Mouse (Mus musculus) embryonic facial prominence, embryonic 12.5 days (tissue): ENCODE data around the gene Zfp239. TPM values are rescaled to one million over a fixed set of nuclear protein-coding genes. Genes with fewer than 3 reads are reported as not detected.
A peak's percentile ranks its signal among the peaks of the same experiment; 100 is the strongest.
"Not testable (repeated sequence)": the region's sequence is repeated elsewhere in the genome, so short reads cannot be mapped to it uniquely, and the experiment has no call there.

Experiments used
- ATAC-seq: fragments of 200-750 bp; cut with Nextera tagmentation; 2 replicates; pipeline ENCODE4 v1.8.0; 2017; ENCODE audit not compliant: insufficient number of reproducible peaks, insufficient read depth, low FRiP score, low TSS enrichment
- H3K27ac ChIP-seq: fragments of 300-500 bp; sonication (generic); 2 replicates; pipeline ENCODE4 v1.5.1; 2016; ENCODE audit warnings: mild to moderate bottlenecking
- H3K27me3 ChIP-seq: fragments of 300-500 bp; sonication (generic); 2 replicates; pipeline ENCODE4 v1.6.1; 2016; ENCODE audit warnings: mild to moderate bottlenecking, moderate library complexity
- H3K36me3 ChIP-seq: fragments of 300-500 bp; sonication (generic); 2 replicates; pipeline ENCODE4 v1.6.1; 2016; ENCODE audit warnings: mild to moderate bottlenecking
- H3K4me1 ChIP-seq: fragments of 300-500 bp; sonication (generic); 2 replicates; pipeline ENCODE4 v1.6.1; 2016
- H3K4me2 ChIP-seq: fragments of 300-500 bp; sonication (generic); replicated peaks from 2 replicates; pipeline ENCODE4 v1.6.1; 2016; ENCODE audit warnings: mild to moderate bottlenecking, moderate library complexity
- H3K4me3 ChIP-seq: fragments of 300-500 bp; sonication (generic); 2 replicates; pipeline ENCODE4 v1.5.1; 2016; ENCODE audit warnings: mild to moderate bottlenecking
- H3K9ac ChIP-seq: fragments of 300-500 bp; sonication (generic); 2 replicates; pipeline ENCODE4 v1.6.1; 2016; ENCODE audit warnings: mild to moderate bottlenecking, moderate library complexity
- H3K9me3 ChIP-seq: fragments of 300-500 bp; sonication (generic); 2 replicates; pipeline ENCODE4 v1.6.1; 2016; ENCODE audit warnings: mild to moderate bottlenecking, moderate library complexity
- WGBS: fragments of 180-500 bp; shearing (Covaris S2); methylation state at CpG from one replicate; pipeline ENCODE4 v1.1.7; 2016; 5-methylcytosine and 5-hydroxymethylcytosine counted together
- polyA plus RNA-seq: library from polyadenylated mRNA; unstranded; fragments of >200 nt; fragmentation: Nextera tagmentation; extraction: Ambion mirVana; gene quantifications from 2 replicates; pipeline ENCODE4 v1.2.1, GENCODE M21; 2016

Zfp239 gene
- polyA plus RNA-seq, 1 experiment from 2014 or later, result 19.2 TPM

GRCm38 (mm10) chr6:117851747-117852146 is 10.2 kb upstream of the Zfp239 start:
- 65% methylated on average over 2 of the region's 2 CpGs for WGBS
- H3K27ac ChIP-seq, result no peak overlapping the region
- H3K9me3 ChIP-seq, result no peaks in the 10 kb centered on the region
- no peak overlapping the region for H3K4me2 ChIP-seq
- H3K27me3 ChIP-seq, result no peaks in the 10 kb centered on the region
- no peak for ATAC-seq
- H3K9ac ChIP-seq, result no peak overlapping the region
- no peak overlapping the region for H3K4me3 ChIP-seq
- H3K4me1 ChIP-seq, result no peaks in the 10 kb centered on the region
- H3K36me3 ChIP-seq, result peaks cover 29% of the 10 kb centered on the region

- WGBS, result 90% methylated on average over 1 of the region's 1 CpGs
- H3K4me2 ChIP-seq, result no peak overlapping the region
- H3K27ac ChIP-seq, result no peak overlapping the region
- peaks cover 4% of the 10 kb centered on the region; the same call in 1 of the 2 replicates for H3K36me3 ChIP-seq
- no peak overlapping the region for H3K4me3 ChIP-seq
- H3K27me3 ChIP-seq, result no peaks in the 10 kb centered on the region
- H3K4me1 ChIP-seq, result no peaks in the 10 kb centered on the region
- no peak for ATAC-seq
- no peaks in the 10 kb centered on the region for H3K9me3 ChIP-seq
- H3K9ac ChIP-seq, result no peak overlapping the region
Measured at GRCm38 (mm10) chr6:117857990-117858389, 3.9 kb upstream of the Zfp239 start.

- H3K4me2 ChIP-seq, result peak overlapping the region; percentile 67
- ATAC-seq, result no peak
- no peaks in the 10 kb centered on the region for H3K36me3 ChIP-seq
- H3K4me1 ChIP-seq, result no peaks in the 10 kb centered on the region
- no peaks in the 10 kb centered on the region for H3K9me3 ChIP-seq
- H3K9ac ChIP-seq, result no peak overlapping the region
- H3K27ac ChIP-seq, result no peak overlapping the region
- H3K27me3 ChIP-seq, result no peaks in the 10 kb centered on the region
- H3K4me3 ChIP-seq, result no peak overlapping the region
- WGBS, result 74% methylated on average over 8 of the region's 8 CpGs
Measured at GRCm38 (mm10) chr6:117862465-117862864, 565 bp downstream of the Zfp239 start.

- H3K36me3 ChIP-seq, result no peaks in the 10 kb centered on the region
- peak overlapping the region; percentile 51 for H3K9ac ChIP-seq
- peak overlapping the region; percentile 77 for H3K4me3 ChIP-seq
- H3K4me2 ChIP-seq, result peak overlapping the region; percentile 67
- peak; percentile 81 for ATAC-seq
- H3K9me3 ChIP-seq, result no peaks in the 10 kb centered on the region
- H3K27me3 ChIP-seq, result no peaks in the 10 kb centered on the region
- H3K27ac ChIP-seq, result no peak overlapping the region
- H3K4me1 ChIP-seq, result no peaks in the 10 kb centered on the region
- WGBS, result 2% methylated on average over 26 of the region's 26 CpGs
Measured at GRCm38 (mm10) chr6:117862899-117863620, 1.2 kb downstream of the Zfp239 start.

- 94% methylated on average over 8 of the region's 8 CpGs for WGBS
- H3K27me3 ChIP-seq, result no peaks in the 10 kb centered on the region
- no peaks in the 10 kb centered on the region for H3K9me3 ChIP-seq
- H3K36me3 ChIP-seq, result no peaks in the 10 kb centered on the region
- H3K27ac ChIP-seq, result no peak overlapping the region
- H3K9ac ChIP-seq, result no peak overlapping the region
- peak overlapping the region; percentile 67 for H3K4me2 ChIP-seq
- H3K4me1 ChIP-seq, result no peaks in the 10 kb centered on the region
- no peak for ATAC-seq
- H3K4me3 ChIP-seq, result peak overlapping the region; percentile 77; the same call in 1 of the 2 replicates
Measured at GRCm38 (mm10) chr6:117863751-117864150, 1.9 kb downstream of the Zfp239 start.

GRCm38 (mm10) chr6:117868187-117868586 is 6.3 kb downstream of the Zfp239 start:
- no peak overlapping the region for H3K4me2 ChIP-seq
- WGBS, result 94% methylated on average over 8 of the region's 8 CpGs
- no peak overlapping the region for H3K27ac ChIP-seq
- ATAC-seq, result no peak
- 0 out of 2 replicates have a peak, but pooled peaks cover 10% of the 10 kb centered on the region for H3K36me3 ChIP-seq
- no peaks in the 10 kb centered on the region for H3K27me3 ChIP-seq
- no peak overlapping the region for H3K4me3 ChIP-seq
- H3K9ac ChIP-seq, result no peak overlapping the region
- H3K9me3 ChIP-seq, result no peaks in the 10 kb centered on the region
- H3K4me1 ChIP-seq, result no peaks in the 10 kb centered on the region

- Histone ChIP-seq H3K36me3 (0 out of 2 replicates have a peak, but pooled peaks cover 10% of the 10 kb centered on the region), H3K27ac (no peak overlapping the region), H3K4me1 (no peaks in the 10 kb centered on the region), H3K4me2 (no peak overlapping the region), H3K4me3 (no peak overlapping the region), H3K9me3 (no peaks in the 10 kb centered on the region), H3K27me3 (no peaks in the 10 kb centered on the region), H3K9ac (no peak overlapping the region)
- WGBS, result 80% methylated on average over 14 of the region's 14 CpGs
- no peak for ATAC-seq
Measured at GRCm38 (mm10) chr6:117871034-117871433, 9.1 kb downstream of the Zfp239 start.

GRCm38 (mm10) chr6:117873450-117873849 is 11.6 kb downstream of the Zfp239 start:
- not testable (repeated sequence) for H3K27ac ChIP-seq, ATAC-seq, H3K4me1 ChIP-seq, H3K9ac ChIP-seq, H3K4me2 ChIP-seq, H3K27me3 ChIP-seq, H3K4me3 ChIP-seq, H3K36me3 ChIP-seq, H3K9me3 ChIP-seq
- WGBS, result 83% methylated on average over 7 of the region's 7 CpGs

GRCm38 (mm10) chr6:117874621-117875281 is 12.9 kb downstream of the Zfp239 start:
- ATAC-seq, result no peak
- 0 out of 2 replicates have a peak, but pooled peaks cover 10% of the 10 kb centered on the region for H3K36me3 ChIP-seq
- H3K4me3 ChIP-seq, result no peak overlapping the region
- H3K9ac ChIP-seq, result no peak overlapping the region
- no peak overlapping the region for H3K27ac ChIP-seq
- no peaks in the 10 kb centered on the region for H3K4me1 ChIP-seq
- H3K9me3 ChIP-seq, result no peaks in the 10 kb centered on the region
- no peak overlapping the region for H3K4me2 ChIP-seq
- 75% methylated on average over 3 of the region's 3 CpGs for WGBS
- H3K27me3 ChIP-seq, result no peaks in the 10 kb centered on the region

GRCm38 (mm10) chr6:117878700-117879407 is 17.0 kb downstream of the Zfp239 start:
- H3K27me3 ChIP-seq, result no peaks in the 10 kb centered on the region
- no peaks in the 10 kb centered on the region for H3K9me3 ChIP-seq
- peaks cover 5% of the 10 kb centered on the region; the same call in 1 of the 2 replicates for H3K4me1 ChIP-seq
- H3K36me3 ChIP-seq, result no peaks in the 10 kb centered on the region
- peak overlapping the region; percentile 98 for H3K27ac ChIP-seq
- H3K4me3 ChIP-seq, result peak overlapping the region; percentile 43
- 13% methylated on average over 26 of the region's 26 CpGs for WGBS
- H3K4me2 ChIP-seq, result peak overlapping the region; percentile 56
- ATAC-seq, result peak; percentile 59; the same call in 1 of the 2 replicates
- peak overlapping the region; percentile 66 for H3K9ac ChIP-seq

- Histone ChIP-seq H3K4me2 (peak overlapping the region; percentile 56), H3K4me1 (peaks cover 5% of the 10 kb centered on the region; the same call in 1 of the 2 replicates), H3K27me3 (no peaks in the 10 kb centered on the region), H3K27ac (peak overlapping the region; percentile 98), H3K9ac (peak overlapping the region; percentile 66), H3K4me3 (peak overlapping the region; percentile 43), H3K36me3 (no peaks in the 10 kb centered on the region), H3K9me3 (no peaks in the 10 kb centered on the region)
- ATAC-seq, result peak; percentile 92
- WGBS, result under 1% methylated on average over 67 of the region's 67 CpGs
Measured at GRCm38 (mm10) chr6:117879408-117880115, 17.7 kb downstream of the Zfp239 start.
